Mouse (Mus musculus) ES-E14 (cell line): ENCODE data around the gene Thada. TPM values are rescaled to one million over a fixed set of nuclear protein-coding genes. Genes with fewer than 3 reads are reported as not detected.
"Not testable (repeated sequence)": the region's sequence is repeated elsewhere in the genome, so short reads cannot be mapped to it uniquely, and the experiment has no call there.

Experiments used
- DNase-seq: peaks from one replicate; pipeline ENCODE4 v3.0.0-alpha.2; 2013; ENCODE audit warnings: low read depth, low spot score
- H3K27ac ChIP-seq: 2 replicates; pipeline ENCODE4 v1.5.1; 2012; ENCODE audit warnings: low read depth, mild to moderate bottlenecking, low read length, moderate library complexity, mixed read lengths; ENCODE audit not compliant: poor library complexity, insufficient read depth, severe bottlenecking
- H3K36me3 ChIP-seq: 2 replicates; pipeline ENCODE4 v1.6.1; 2012; ENCODE audit warnings: mild to moderate bottlenecking, low read length, moderate library complexity, mixed read lengths; ENCODE audit not compliant: control insufficient read depth, poor library complexity, insufficient read depth, severe bottlenecking
- H3K4me1 ChIP-seq, 2 experiments: fragments of 150-350 bp in 1 of 2; sonication (generic) in 1 of 2; 2 replicates each; pipeline ENCODE4 v1.6.1; 2012; ENCODE audit warnings: low read length in 2 of 2, mild to moderate bottlenecking in 1 of 2, mixed read lengths in 1 of 2; ENCODE audit not compliant: control insufficient read depth in 2 of 2, insufficient read depth in 2 of 2, poor library complexity in 1 of 2
- H3K4me3 ChIP-seq, 2 experiments: fragments of 150-350 bp in 1 of 2; sonication (generic) in 1 of 2; 2 replicates each; pipeline ENCODE4 v1.5.1; 2012; ENCODE audit warnings: low read length in 2 of 2, low read depth in 1 of 2, mild to moderate bottlenecking in 1 of 2, mixed read lengths in 1 of 2; ENCODE audit not compliant: insufficient read depth in 1 of 2, poor library complexity in 1 of 2, severe bottlenecking in 1 of 2
- H3K9ac ChIP-seq: 2 replicates; pipeline ENCODE4 v1.6.1; 2012; ENCODE audit warnings: low read depth, mild to moderate bottlenecking, low read length, mixed read lengths; ENCODE audit not compliant: poor library complexity, insufficient read depth, severe bottlenecking
- H3K9me3 ChIP-seq: fragments of 150-350 bp; sonication (generic); 2 replicates; pipeline ENCODE4 v1.6.1; 2012; ENCODE audit warnings: low read depth, mild to moderate bottlenecking, low read length; ENCODE audit not compliant: control insufficient read depth, insufficient read depth
- CHD2 ChIP-seq: IDR thresholded peaks from 2 replicates; pipeline ENCODE4 v1.6.1; 2014; ENCODE audit warnings: mild to moderate bottlenecking, low read depth, low read length, inconsistent platforms
- HCFC1 ChIP-seq: IDR thresholded peaks from 2 replicates; pipeline ENCODE4 v1.6.1; 2012; ENCODE audit warnings: low read length, inconsistent platforms, borderline replicate concordance; ENCODE audit not compliant: insufficient read depth
- MAFK ChIP-seq: IDR thresholded peaks from 2 replicates; pipeline ENCODE4 v1.6.1; 2014; ENCODE audit warnings: mild to moderate bottlenecking, low read depth, low read length, inconsistent platforms; ENCODE audit not compliant: insufficient read depth
- ZC3H11A ChIP-seq: IDR thresholded peaks from 2 replicates; pipeline ENCODE4 v1.6.1; 2012; ENCODE audit warnings: low read depth, mild to moderate bottlenecking, inconsistent platforms, low read length, borderline replicate concordance
- ZNF384 ChIP-seq: IDR thresholded peaks from 2 replicates; pipeline ENCODE4 v1.6.1; 2012; ENCODE audit warnings: low read depth, low read length, inconsistent platforms
- in situ Hi-C, 2 experiments: fragments of 600-800 bp; cut with MboI; formaldehyde crosslinking; loops; one replicate each; pipeline ENCODE4 v1.15.1; 2025; ENCODE audit warnings: low sequenced_read_pairs in 2 of 2, inconsistent platforms in 1 of 2; ENCODE audit not compliant: unreplicated experiment in 2 of 2
- total RNA-seq: library from RNA; depleted of rRNA; stranded (reverse); fragments of 300-350 nt; gene quantifications from 2 replicates; pipeline ENCODE4 v1.2.3, GENCODE M21; 2012

The Thada gene
- total RNA-seq, 1 experiment, result 37.4 TPM

DNA sequence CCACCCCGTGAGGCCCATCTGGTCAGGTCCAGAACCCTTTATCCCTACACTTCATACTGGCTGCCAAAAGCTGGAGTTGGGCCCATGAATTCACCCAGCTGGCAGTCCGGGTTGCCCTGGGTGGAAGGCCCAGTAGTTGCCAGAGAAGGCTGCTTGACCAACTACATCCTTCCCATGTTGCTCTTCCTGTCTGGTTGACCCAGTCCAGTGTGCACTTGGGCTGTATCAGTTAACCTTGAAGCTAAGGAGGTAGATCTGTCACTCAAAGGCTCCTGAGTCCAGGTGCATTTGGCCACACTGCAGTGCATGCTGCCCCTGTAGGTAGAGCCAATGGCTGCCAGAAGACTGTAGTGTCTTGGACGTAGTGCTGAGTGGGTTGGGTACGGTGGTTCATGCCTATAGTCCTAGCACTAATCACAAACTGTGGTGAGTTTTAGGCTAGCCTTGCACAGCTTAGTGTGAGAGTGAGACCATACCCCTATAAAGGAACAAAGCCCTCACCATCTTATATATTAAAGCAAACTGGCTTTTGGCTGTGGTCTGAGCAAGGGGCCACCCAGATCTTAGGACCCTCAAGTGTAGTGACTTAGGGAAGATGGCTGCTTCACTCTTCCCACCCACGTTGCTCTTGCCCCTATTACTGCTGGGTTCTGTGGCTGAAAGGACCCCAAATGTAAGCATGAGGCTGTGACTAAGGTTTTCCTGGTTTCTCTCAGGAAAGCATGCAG is 276.7 kb downstream of the Thada start:
- H3K9me3 ChIP-seq, result no peaks in the 10 kb centered on the region
- H3K4me1 ChIP-seq, result peaks cover 3 to 9% of the 10 kb centered on the region in 2 experiments; a peak in 2 of 4 replicates
- no peak for DNase-seq
- H3K36me3 ChIP-seq, result peaks cover 30% of the 10 kb centered on the region
- TF ChIP-seq HCFC1 (no peak), CHD2 (no peak), ZNF384 (no peak), MAFK (no peak)
- in situ Hi-C loops, result no loop called here
- H3K27ac ChIP-seq, result peak overlapping the region; percentile 99
- peak overlapping the region; percentile 94 for H3K9ac ChIP-seq
- H3K4me3 ChIP-seq, result peak overlapping the region; percentile 82 to 98; a peak in 3 of 4 replicates

- TF ChIP-seq MAFK (no peak), HCFC1 (no peak), ZC3H11A (no peak), ZNF384 (no peak), CHD2 (no peak)
- H3K4me3 ChIP-seq, result peak overlapping the region; percentile 82 to 98
- H3K27ac ChIP-seq, result peak overlapping the region; percentile 99
- peaks cover 3 to 9% of the 10 kb centered on the region in 2 experiments; a peak in 2 of 4 replicates for H3K4me1 ChIP-seq
- peak overlapping the region; percentile 94 for H3K9ac ChIP-seq
- peak; percentile 82 for DNase-seq
- H3K36me3 ChIP-seq, result peaks cover 30% of the 10 kb centered on the region
- in situ Hi-C loops, result no loop called here
- H3K9me3 ChIP-seq, result no peaks in the 10 kb centered on the region
Measured at GRCm38 (mm10) chr17:84188374-84188961, 277.5 kb downstream of the Thada start.

GRCm38 (mm10) chr17:84187727-84188373 is 278.2 kb downstream of the Thada start, which contains the start of gene Zfp36l2:
Gene Zfp36l2, minus strand, starts transcription at chr17:84187947.
- TF ChIP-seq HCFC1 (no peak), MAFK (no peak), CHD2 (no peak), ZC3H11A (no peak), ZNF384 (no peak)
- Histone ChIP-seq H3K4me3 (peak within 1 kb of the TSS; percentile 82 to 98), H3K9ac (peak within 1 kb of the TSS; percentile 94), H3K36me3 (peaks cover 26% of the 10 kb centered on the region), H3K27ac (peak within 1 kb of the TSS; percentile 99), H3K4me1 (peaks cover 3 to 11% of the 10 kb centered on the region in 2 experiments), H3K9me3 (no peaks in the 10 kb centered on the region)
- in situ Hi-C loops, result no loop called here
- DNase-seq, result peak; percentile 80

DNA sequence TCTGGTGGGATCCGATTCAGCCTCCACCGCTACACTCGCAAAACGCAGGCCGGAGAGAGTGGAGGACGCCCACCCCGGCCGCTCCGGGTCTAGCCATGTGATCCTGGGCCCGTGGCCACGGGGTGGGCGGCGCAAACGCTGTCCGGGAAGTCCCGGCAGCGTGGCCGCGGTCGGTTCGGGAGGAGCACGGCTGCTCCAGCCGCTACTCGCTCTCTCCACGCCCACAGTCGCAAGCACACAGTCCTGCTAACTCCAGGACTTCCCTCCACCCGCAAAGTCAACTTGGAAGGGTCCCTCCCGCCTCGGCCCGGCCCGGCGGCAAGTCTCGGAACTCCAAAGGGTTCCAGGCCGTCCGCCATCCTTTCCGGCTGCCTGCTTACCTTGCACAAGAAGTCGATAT is 278.7 kb downstream of the Thada start:
- in situ Hi-C loops, H3K9me3 ChIP-seq, DNase-seq: not testable (repeated sequence)
- H3K4me1 ChIP-seq, result peaks cover 4 to 13% of the 10 kb centered on the region in 2 experiments
- peaks cover 25% of the 10 kb centered on the region for H3K36me3 ChIP-seq
- H3K4me3 ChIP-seq, result peak overlapping the region; percentile 82 to 98
- peak overlapping the region; percentile 86 for H3K27ac ChIP-seq
- H3K9ac ChIP-seq, result peak overlapping the region; percentile 93
